Mouse (Mus musculus) myocyte (in vitro differentiated cells): ENCODE measurements around the gene Ablim2.

ENCODE experiments used
- E2F4 ChIP-seq: IDR thresholded peaks from one replicate; pipeline ENCODE4 v1.6.1; 2011; ENCODE audit warnings: mild to moderate bottlenecking, control low read depth, moderate library complexity; ENCODE audit not compliant: insufficient read depth
- MAX ChIP-seq: IDR thresholded peaks from one replicate; pipeline ENCODE4 v1.6.1; 2011; ENCODE audit warnings: low read depth, mild to moderate bottlenecking, control low read depth
- MYOD1 ChIP-seq, 3 experiments: IDR thresholded peaks; one replicate each; pipeline ENCODE4 v1.6.1; 2011; ENCODE audit warnings: control low read depth in 2 of 3, low read depth in 2 of 3, mild to moderate bottlenecking in 2 of 3, moderate library complexity in 1 of 3; ENCODE audit not compliant: insufficient read length in 2 of 3, control insufficient read depth in 1 of 3
- MYOG ChIP-seq, 3 experiments: IDR thresholded peaks; one replicate each; pipeline ENCODE4 v1.6.1; 2011; ENCODE audit warnings: control low read depth in 2 of 3, low read depth in 2 of 3, mild to moderate bottlenecking in 2 of 3; ENCODE audit not compliant: insufficient read length in 2 of 3, control insufficient read depth in 1 of 3, insufficient read depth in 1 of 3
- POLR2A ChIP-seq: IDR thresholded peaks from one replicate; pipeline ENCODE4 v1.6.1; 2011; ENCODE audit warnings: low read depth, mild to moderate bottlenecking, control low read depth, moderate library complexity; ENCODE audit not compliant: insufficient read length
- SRF ChIP-seq: IDR thresholded peaks from one replicate; pipeline ENCODE4 v1.6.1; 2011; ENCODE audit warnings: low read depth; ENCODE audit not compliant: control insufficient read depth, insufficient read length
- TCF12 ChIP-seq: IDR thresholded peaks from one replicate; pipeline ENCODE4 v1.6.1; 2011; ENCODE audit warnings: mild to moderate bottlenecking, control low read depth; ENCODE audit not compliant: poor library complexity, insufficient read depth, severe bottlenecking
- TCF3 ChIP-seq: IDR thresholded peaks from one replicate; pipeline ENCODE4 v1.6.1; 2011; ENCODE audit warnings: low read depth, control low read depth; ENCODE audit not compliant: insufficient read length
- USF1 ChIP-seq: IDR thresholded peaks from one replicate; pipeline ENCODE4 v1.6.1; 2011; ENCODE audit warnings: low read depth, mild to moderate bottlenecking, control low read depth, moderate library complexity

DNA sequence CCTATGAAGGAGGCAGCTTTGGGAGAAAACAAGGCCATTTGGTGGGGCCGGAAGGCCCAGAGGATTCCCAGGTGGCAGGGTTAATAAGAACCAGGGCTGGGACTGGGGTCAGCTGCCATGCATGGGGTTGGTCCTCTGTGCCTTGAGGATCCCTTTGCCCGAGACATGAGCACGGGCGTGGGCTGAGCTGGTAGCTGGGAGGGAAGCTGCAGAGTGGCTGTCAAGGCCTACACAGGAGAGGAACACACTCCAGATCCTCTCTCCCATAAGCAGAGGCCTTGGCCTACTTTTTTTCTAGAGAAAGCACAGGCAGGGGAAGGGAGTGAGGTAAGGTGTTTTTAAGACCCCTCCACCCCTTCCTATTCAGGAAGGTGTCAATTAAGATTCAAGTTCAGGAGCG lies 65.0 kb downstream of the Ablim2 start:
- no peak for TF ChIP-seq MAX
- no peak for TF ChIP-seq TCF3
- TF ChIP-seq POLR2A = no peak
- no peak for TF ChIP-seq MYOD1 (IDR thresholded peaks at IDR 0.05; ENCODE audit: control insufficient read depth in 1 of 3, insufficient read length in 2 of 3, low read depth in 2 of 3)
- no peak for TF ChIP-seq MYOG (IDR thresholded peaks at IDR 0.05; ENCODE audit: control insufficient read depth in 1 of 3, insufficient read depth in 1 of 3, insufficient read length in 2 of 3, low read depth in 2 of 3)
- TF ChIP-seq SRF = no peak
- no peak for TF ChIP-seq TCF12
- TF ChIP-seq USF1 = no peak
- no peak for TF ChIP-seq E2F4
